Mouse (Mus musculus) kidney, postnatal 4 days (tissue): Measurements from ENCODE around the gene Cilp.

ENCODE experiments used
- DNase-seq, 2 experiments: peaks; one replicate each; pipeline ENCODE4 v3.0.0; 2021; ENCODE audit warnings: mixed read lengths in 2 of 2

Cilp gene

DNA sequence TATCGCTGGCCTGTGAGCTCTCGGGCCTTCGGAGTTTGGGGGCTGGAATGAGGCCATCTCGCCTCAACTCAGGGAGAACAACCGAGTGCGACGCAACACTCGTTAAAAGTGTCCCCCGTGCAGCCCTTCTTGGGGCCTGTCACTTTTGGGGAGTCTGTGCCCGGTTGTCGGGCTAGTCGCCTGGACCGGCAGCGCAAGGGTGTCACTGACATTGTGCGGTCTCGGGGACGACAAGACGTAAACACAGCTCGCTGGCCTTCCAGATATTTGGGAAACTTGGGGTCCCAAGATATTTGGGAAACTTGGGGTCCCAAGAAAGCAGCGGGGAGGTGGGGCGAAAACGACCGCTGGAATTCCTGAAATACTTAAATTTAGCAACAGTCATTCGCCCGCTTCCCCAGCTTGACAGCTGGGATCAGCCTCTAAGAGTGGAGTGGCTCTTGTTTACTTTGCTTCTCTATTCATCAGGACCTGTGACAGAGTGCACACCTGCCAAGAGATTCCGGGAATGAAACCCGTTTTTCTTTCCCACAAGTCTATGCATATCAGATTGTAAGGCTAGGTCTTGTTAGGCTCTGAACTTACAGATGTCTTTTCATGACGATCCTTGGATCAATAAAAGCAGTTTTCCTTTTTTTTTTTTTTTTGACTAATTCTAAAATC lies 29.9 kb downstream of the Cilp start:
- no peak for DNase-seq

GRCm38 (mm10) chr9:65297056-65297455 lies 32.1 kb downstream of the Cilp start:
- DNase-seq: no peak

- no peak for DNase-seq
Observed at GRCm38 (mm10) chr9:65298761-65299160, 33.8 kb downstream of the Cilp start.

DNA sequence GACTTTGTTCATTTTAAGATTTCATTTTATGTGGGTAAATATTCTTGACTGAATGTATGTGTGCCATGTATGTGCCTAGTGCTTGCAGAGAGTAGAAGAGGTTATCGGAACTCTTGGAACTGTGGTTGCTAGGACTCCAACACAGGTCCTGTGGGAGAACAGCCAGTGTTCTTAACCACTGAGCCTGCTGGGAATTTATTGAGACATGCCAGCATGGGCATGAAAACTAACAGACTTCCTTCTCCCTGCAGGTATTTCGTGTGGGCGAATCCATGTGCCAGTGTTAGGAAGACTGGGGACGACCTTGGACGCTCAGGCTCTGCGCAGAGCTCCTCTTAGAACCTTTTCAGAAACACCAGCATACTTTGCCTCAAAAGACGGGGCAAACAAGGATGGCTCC lies 34.7 kb downstream of the Cilp start:
- no peak for DNase-seq

DNA sequence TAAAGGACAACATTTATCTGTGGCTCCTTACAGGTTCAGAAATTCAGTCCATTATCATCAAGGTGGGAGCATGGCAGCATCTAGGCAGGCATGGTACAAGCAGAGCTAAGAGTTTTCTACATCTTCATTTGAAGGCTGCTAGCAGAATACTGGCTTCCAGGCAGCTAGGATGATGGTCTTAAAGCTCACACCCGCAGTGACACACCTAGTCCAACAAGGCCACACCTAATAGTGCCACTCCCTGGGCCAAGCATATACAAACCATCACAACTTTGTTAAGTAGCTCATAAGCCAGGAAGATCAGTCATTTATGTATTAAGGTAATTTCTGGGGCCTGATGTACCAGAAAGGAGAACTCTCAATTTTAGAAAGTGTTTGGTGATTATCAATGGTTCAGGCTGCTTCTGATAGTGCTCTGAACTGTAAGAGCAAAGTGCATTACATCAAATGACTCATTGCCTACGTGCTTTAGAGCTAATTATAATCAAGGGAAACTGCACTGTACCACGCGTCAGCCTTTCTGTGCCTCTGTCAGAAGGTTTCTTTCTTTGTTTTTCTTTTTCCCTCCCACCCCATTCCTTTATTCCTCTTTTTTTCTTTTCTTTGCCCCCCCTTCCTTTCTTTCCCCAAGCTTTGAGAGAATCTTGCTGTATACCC lies 37.5 kb downstream of the Cilp start:
- DNase-seq: no peak

DNA sequence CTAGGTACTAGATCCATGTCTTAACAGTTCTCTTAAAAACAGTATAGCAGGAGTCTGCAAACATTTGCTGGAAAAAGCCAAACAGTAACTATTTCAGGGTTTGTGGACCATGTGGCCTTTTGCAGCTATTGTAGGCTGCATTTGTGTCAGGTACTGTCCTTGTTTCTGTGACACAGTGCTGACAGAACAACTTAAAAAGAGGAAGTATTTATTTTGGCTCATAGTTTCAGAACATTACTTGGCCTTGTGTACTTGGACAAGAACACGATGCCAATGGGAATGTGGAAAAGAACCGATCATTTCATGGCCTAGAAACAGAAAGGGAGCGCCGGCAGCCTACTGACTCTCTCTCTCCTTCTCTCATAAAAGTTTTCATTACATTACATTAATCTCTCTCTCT lies 38.6 kb downstream of the Cilp start:
- DNase-seq: no peak

DNA sequence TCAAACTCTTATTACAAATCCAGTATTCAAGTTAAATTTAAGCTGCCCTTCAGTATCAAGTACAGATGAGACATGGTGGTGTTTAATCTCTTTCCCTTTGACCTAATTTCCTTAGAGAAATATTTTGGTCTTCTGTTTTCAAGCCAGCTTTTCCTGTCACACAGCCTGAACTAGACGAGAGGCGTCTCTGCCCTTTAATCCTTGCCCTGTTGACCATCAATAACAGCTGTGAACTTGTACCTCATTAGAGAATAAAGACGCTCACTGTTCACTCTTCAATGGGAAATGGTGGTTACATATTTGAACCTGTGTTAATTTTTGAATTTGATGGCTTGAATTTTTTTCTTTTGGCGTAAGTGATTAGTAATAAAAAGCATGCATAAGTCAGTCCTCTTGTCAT lies 39.3 kb downstream of the Cilp start:
- no peak for DNase-seq

GRCm38 (mm10) chr9:65306672-65307071 lies 41.7 kb downstream of the Cilp start:
- DNase-seq: no peak

GRCm38 (mm10) chr9:65308011-65308410 lies 43.0 kb downstream of the Cilp start:
- DNase-seq: no peak

DNA sequence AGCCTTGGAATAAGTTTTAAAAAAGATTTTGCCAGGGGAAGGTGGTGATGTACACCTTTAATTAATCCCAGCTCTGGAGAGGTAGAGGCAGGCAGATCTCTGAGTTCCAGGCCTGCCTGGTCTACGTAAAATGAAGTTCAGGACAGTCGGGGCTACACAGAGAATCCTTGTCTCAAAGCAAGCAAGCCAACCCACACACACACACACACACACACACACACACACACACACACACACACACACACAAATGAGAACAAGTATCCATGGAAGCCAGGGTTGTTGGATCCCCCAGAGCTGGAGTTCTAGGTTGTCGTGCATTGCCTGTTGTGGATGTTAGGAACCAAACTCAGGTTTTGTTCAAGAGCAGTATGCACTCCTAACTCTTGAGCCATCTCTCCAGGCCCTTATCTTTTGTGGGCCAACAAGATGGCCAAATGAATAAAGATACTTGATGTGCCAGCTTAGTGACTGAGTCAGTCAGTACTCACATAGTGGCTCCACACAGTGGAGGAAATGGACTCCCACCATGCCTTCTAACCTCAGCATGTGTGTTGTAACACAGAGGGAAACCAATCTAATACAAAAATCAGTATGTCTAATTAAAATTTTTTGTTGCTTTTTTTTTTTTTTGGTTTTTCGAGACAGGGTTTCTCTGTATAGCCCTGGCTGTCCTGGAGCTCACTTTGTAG lies 47.8 kb downstream of the Cilp start:
- DNase-seq: no peak

DNA sequence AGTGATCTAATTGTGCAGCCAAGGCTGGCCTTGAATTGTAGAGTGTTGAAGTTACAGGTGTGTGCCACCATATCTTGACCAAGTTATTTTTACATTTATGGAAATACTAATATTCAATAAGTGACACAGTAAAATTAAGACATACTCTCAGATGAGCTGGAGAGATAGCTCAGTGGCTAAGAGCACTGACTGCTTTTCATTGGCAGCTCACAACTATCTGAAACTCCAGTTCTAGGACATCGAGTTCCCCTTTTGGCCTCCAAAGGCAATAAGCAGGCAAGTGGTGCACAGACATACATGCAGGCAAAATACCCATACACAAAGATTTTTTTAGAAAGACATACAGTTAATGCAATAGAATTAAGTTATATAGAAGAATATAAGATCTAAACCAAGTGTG lies 48.9 kb downstream of the Cilp start:
- no peak for DNase-seq

DNA sequence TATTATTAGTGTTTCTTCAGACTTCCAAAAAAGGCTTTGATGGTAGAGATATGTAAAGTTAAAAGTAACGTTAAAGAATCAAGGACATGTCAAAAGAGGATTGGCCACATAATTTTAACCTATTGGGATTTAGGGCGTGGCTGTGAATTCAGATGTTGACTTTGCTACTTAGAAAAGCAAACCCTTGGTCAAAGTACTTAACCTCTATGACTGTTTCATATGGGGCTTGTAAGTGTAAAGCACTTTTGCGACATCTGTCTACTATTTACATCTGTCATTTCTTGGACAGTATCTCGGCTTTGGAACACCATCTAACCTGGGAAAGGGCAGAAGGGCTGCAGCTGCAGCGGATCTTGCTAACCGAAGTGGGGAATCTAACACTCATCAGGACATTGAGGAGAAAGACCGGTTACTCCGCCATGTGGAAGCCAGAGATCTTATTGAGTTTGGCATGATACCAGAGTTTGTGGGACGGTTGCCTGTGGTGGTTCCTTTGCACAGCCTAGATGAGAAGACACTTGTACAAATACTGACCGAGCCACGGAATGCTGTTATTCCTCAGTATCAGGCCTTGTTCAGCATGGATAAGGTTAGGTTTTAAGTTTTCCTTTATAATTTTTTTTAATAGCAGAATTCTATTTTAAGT lies 57.4 kb downstream of the Cilp start:
- DNase-seq: no peak

- no peak for DNase-seq
Observed at GRCm38 (mm10) chr9:65325971-65326370, 61.0 kb downstream of the Cilp start.

DNA sequence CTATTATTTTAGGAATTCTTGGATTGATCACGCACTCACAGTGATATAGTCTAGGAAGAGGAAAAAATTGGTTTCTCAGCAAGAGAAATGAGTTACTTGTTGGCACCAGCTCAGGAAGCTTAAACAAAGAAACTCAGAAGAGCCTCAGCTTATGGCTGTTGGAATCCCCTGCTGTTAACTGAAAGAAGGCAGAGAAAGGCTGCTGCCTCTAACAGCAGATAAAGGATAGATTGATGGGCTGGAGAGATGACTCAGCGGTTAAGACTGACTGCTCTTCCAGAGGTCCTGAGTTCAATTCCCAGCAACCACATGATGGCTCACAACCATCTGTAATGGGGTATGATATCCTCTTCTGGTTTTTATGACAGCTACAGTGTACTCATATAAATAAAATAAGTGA lies 62.4 kb downstream of the Cilp start:
- DNase-seq: no peak
